Mouse (Mus musculus) midbrain, embryonic 11.5 days (tissue): ENCODE data around the gene Gnb1l. TPM values are rescaled to one million over a fixed set of nuclear protein-coding genes. Genes with fewer than 3 reads are reported as not detected.

Experiments used
- ATAC-seq: fragments of 200-750 bp; cut with Nextera tagmentation; 2 replicates; pipeline ENCODE4 v1.8.0; 2017; ENCODE audit warnings: moderate TSS enrichment, moderate library complexity; ENCODE audit not compliant: low FRiP score
- DNase-seq: peaks from one replicate; pipeline ENCODE4 v3.0.0; 2015; ENCODE audit warnings: low spot score; ENCODE audit errors: missing footprints
- H3K27ac ChIP-seq: fragments of 300-500 bp; sonication (generic); 2 replicates; pipeline ENCODE4 v1.5.1; 2014; ENCODE audit warnings: low read depth, low read length
- H3K27me3 ChIP-seq: fragments of 300-500 bp; sonication (generic); 2 replicates; pipeline ENCODE4 v1.6.1; 2014; ENCODE audit warnings: mild to moderate bottlenecking, low read length, moderate library complexity, mixed read lengths; ENCODE audit not compliant: control insufficient read depth, insufficient read depth
- H3K36me3 ChIP-seq: fragments of 300-500 bp; sonication (generic); 2 replicates; pipeline ENCODE4 v1.6.1; 2014; ENCODE audit warnings: mild to moderate bottlenecking, low read length, moderate library complexity, mixed read lengths; ENCODE audit not compliant: control insufficient read depth, insufficient read depth
- H3K4me1 ChIP-seq: fragments of 300-500 bp; sonication (generic); 2 replicates; pipeline ENCODE4 v1.6.1; 2014; ENCODE audit warnings: low read length; ENCODE audit not compliant: control insufficient read depth, insufficient read depth
- H3K4me2 ChIP-seq: fragments of 300-500 bp; sonication (generic); 2 replicates; pipeline ENCODE4 v1.6.1; 2014; ENCODE audit warnings: mild to moderate bottlenecking, moderate library complexity
- H3K4me3 ChIP-seq: fragments of 300-500 bp; sonication (generic); 2 replicates; pipeline ENCODE4 v1.5.1; 2014; ENCODE audit warnings: low read depth, low read length
- H3K9ac ChIP-seq: fragments of 300-500 bp; sonication (generic); 2 replicates; pipeline ENCODE4 v1.6.1; 2014; ENCODE audit warnings: low read length
- H3K9me3 ChIP-seq: fragments of 300-500 bp; sonication (generic); 2 replicates; pipeline ENCODE4 v1.6.1; 2016; ENCODE audit warnings: low read length; ENCODE audit not compliant: control insufficient read depth
- WGBS: fragments of 180-500 bp; shearing (Covaris S2); extraction: QIAGEN DNeasy Blood & Tissue Kit; methylation state at CpG from one replicate; pipeline ENCODE4 v1.1.7; 2014; 5-methylcytosine and 5-hydroxymethylcytosine counted together
- polyA plus RNA-seq: library from polyadenylated mRNA; unstranded; fragments of >200 nt; fragmentation: Nextera tagmentation; extraction: Ambion mirVana; gene quantifications from 2 replicates; pipeline ENCODE4 v1.2.1, GENCODE M21; 2014

Gene Gnb1l
- polyA plus RNA-seq, 1 experiment from 2014 or later, result 12.9 TPM

DNA sequence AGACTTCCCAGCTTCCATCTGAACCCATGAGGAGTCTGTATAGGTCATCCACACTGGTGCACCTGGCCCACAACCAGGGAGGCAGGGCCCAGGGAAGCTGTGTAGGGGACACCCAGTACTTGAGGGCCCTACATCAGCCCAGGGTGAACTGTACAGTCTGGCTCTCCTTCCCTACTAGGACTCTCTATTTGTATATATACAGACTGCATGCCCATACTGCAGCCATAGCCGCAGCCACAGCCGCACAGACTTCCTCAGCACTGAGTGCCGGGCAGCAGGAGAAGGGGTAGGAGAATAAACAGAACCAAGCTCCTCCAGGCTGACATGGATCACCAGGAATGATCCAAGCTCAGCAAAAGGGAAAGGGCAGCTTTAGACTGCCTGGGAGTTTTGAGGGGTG, 37.7 kb upstream of the Gnb1l start:
- H3K9me3 ChIP-seq, result no peaks in the 10 kb centered on the region
- no peak overlapping the region for H3K4me3 ChIP-seq
- H3K4me2 ChIP-seq, result no peak overlapping the region
- H3K36me3 ChIP-seq, result no peaks in the 10 kb centered on the region
- no peak overlapping the region for H3K27ac ChIP-seq
- WGBS, result 92% methylated on average over 3 of the region's 3 CpGs
- ATAC-seq, result no peak
- no peaks in the 10 kb centered on the region for H3K27me3 ChIP-seq
- no peak overlapping the region for H3K9ac ChIP-seq
- DNase-seq, result no peak
- peaks cover 17% of the 10 kb centered on the region for H3K4me1 ChIP-seq

DNA sequence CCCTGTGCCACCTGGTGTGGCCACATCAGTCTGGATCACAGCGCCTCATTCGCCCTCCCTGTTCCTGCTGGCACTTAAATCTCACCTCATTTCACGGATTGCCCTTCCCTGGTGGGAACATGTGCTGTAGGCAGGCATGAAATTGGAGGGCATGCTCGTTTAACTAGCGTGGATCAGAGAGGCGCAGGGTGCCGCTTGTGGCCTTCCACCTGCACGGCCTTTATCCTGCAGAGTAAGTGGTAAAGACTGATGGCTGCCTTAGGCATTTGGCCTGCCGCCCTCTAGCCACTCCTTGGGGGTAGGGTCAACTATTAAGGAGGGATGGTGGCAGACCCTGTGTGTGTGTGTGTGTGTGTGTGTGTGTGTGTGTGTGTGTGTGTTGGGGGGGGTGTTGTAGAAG, 36.5 kb upstream of the Gnb1l start:
- 53% methylated on average over 9 of the region's 9 CpGs for WGBS
- H3K9ac ChIP-seq, result no peak overlapping the region
- no peaks in the 10 kb centered on the region for H3K36me3 ChIP-seq
- H3K4me3 ChIP-seq, result no peak overlapping the region
- H3K4me2 ChIP-seq, result no peak overlapping the region
- ATAC-seq (no peak), DNase-seq (peak; percentile 81)
- no peaks in the 10 kb centered on the region for H3K27me3 ChIP-seq
- no peaks in the 10 kb centered on the region for H3K9me3 ChIP-seq
- H3K4me1 ChIP-seq, result peaks cover 17% of the 10 kb centered on the region
- no peak overlapping the region for H3K27ac ChIP-seq

DNA sequence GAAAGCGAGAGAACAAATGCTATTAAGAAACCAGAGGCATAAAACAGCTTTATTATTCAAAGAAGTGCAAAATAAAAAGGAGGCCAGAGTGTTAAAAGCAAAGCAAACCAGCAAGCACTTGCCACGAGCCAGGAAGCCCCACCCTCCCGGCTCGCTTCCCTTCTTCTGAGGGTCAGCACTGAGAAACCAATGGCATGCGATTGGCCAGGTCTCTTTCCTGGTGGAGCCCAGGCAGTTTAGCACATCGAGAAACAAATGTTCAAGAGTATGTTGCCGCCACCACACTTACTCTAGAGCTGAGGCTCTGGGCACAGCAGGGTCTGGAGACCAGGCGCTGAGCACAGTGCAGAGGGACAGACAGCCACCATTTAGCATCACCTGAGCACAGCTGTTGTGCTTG, 35.9 kb upstream of the Gnb1l start:
- H3K27ac ChIP-seq, result no peak overlapping the region
- WGBS, result 60% methylated on average over 8 of the region's 8 CpGs
- no peaks in the 10 kb centered on the region for H3K27me3 ChIP-seq
- no peak overlapping the region for H3K4me3 ChIP-seq
- H3K36me3 ChIP-seq, result no peaks in the 10 kb centered on the region
- ATAC-seq (no peak), DNase-seq (peak; percentile 41)
- peaks cover 17% of the 10 kb centered on the region for H3K4me1 ChIP-seq
- H3K4me2 ChIP-seq, result no peak overlapping the region
- no peaks in the 10 kb centered on the region for H3K9me3 ChIP-seq
- no peak overlapping the region for H3K9ac ChIP-seq

DNA sequence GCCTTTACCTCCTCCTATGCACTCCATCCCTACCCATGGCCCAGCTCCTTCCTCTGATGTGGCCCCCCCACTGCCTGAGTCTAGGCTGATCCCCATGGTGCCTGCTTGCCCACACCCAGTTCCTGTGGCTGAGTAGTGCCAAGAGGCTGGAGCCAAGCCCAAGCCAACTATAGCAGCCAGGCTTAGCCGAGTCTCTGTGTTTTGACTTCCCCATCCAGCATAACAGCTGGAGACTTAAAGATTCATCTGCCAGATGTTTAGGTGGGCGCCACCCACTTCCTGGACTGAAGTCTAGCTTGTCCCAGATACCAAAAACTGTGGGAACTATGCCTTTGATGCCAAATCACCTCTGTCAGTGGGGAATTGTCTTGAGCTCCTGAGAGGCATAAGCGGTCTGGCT, 34.2 kb upstream of the Gnb1l start:
- no peaks in the 10 kb centered on the region for H3K9me3 ChIP-seq
- no peak overlapping the region for H3K27ac ChIP-seq
- H3K9ac ChIP-seq, result no peak overlapping the region
- 72% methylated on average over 3 of the region's 3 CpGs for WGBS
- H3K27me3 ChIP-seq, result no peaks in the 10 kb centered on the region
- DNase-seq, result peak; percentile 54
- H3K36me3 ChIP-seq, result peaks cover 2% of the 10 kb centered on the region; the same call in 1 of the 2 replicates
- ATAC-seq, result no peak
- H3K4me3 ChIP-seq, result no peak overlapping the region
- H3K4me1 ChIP-seq, result peaks cover 11% of the 10 kb centered on the region
- no peak overlapping the region for H3K4me2 ChIP-seq

DNA sequence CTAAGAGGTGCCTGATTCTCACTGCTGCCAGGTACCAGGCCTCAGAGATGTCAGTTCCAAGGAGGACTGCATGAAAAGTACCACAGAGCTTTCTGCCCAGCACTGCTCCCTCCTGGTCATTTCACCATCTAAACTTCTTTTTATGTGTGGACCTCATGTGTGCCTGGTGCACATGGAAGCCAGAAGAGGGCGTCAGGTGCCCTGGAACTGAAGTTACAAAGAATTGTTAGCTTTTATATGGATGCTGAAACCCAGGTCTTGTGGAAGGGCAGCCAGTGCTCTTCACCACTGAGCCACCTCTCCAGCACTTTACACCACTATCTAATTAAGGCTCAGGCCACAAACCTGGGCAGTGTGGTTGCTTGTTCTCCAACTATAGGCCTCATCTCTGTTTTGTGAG, 27.7 kb upstream of the Gnb1l start:
- Histone ChIP-seq H3K4me3 (no peak overlapping the region), H3K4me1 (no peaks in the 10 kb centered on the region), H3K27ac (no peak overlapping the region), H3K36me3 (peaks cover 2% of the 10 kb centered on the region; the same call in 1 of the 2 replicates), H3K9ac (no peak overlapping the region), H3K27me3 (no peaks in the 10 kb centered on the region), H3K4me2 (no peak overlapping the region), H3K9me3 (no peaks in the 10 kb centered on the region)
- WGBS, result 35% methylated on average over 1 of the region's 1 CpGs
- no peak for ATAC-seq
- DNase-seq, result peak; percentile 61

DNA sequence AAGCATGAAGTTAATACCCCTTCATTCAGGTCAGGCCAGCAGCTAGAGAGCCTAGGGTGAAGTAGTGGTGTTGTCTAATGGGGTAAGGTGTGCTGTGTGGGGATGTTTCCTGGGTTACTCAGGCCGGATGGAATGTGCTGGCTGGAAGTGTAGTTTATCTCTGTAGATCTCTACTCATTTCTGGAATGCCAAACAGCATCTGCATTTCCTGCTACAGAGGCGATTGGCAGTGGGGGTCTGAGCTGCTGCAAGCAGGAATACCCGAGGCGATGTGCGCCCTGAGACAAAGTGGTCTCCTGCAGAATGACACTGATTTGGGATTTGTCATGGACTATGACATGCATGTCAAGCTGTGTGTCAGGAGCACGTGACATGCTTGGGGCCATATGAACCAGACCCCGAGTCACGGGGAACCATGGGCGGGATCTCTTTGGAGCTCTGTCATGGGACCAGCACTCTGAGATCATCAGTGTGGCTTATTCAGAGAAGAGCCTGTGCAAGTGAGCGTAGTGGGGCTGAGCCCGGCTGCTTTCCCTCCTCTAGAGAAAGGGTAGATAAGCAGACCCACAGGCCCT, 27.0 kb upstream of the Gnb1l start:
- H3K4me2 ChIP-seq, result no peak overlapping the region
- H3K4me1 ChIP-seq, result no peaks in the 10 kb centered on the region
- peaks cover 2% of the 10 kb centered on the region; the same call in 1 of the 2 replicates for H3K36me3 ChIP-seq
- 88% methylated on average over 11 of the region's 11 CpGs for WGBS
- H3K9me3 ChIP-seq, result no peaks in the 10 kb centered on the region
- H3K27me3 ChIP-seq, result no peaks in the 10 kb centered on the region
- DNase-seq (peak; percentile 44), ATAC-seq (no peak)
- H3K27ac ChIP-seq, result no peak overlapping the region
- H3K9ac ChIP-seq, result no peak overlapping the region
- no peak overlapping the region for H3K4me3 ChIP-seq

DNA sequence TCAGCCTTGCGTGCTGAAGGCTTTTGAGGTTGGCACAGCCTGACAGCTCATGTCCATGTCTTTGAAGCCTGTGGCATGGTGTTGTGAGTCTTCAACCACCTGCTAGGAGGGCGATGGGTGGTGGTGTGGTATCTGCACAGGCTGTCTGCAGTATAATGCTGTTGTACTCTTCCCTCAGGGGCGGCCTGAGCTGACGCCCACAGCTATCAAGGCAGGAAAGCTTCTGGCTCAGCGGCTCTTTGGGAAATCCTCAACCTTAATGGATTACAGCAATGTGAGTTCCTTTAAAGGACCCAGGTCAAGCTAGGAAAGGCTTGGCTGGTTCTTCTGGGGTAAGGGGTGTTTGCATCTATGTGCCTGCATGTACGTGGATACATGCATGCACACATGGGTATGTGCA, 26.5 kb upstream of the Gnb1l start:
- peaks cover 2% of the 10 kb centered on the region; the same call in 1 of the 2 replicates for H3K36me3 ChIP-seq
- DNase-seq (peak; percentile 70), ATAC-seq (no peak)
- no peaks in the 10 kb centered on the region for H3K27me3 ChIP-seq
- no peak overlapping the region for H3K27ac ChIP-seq
- no peak overlapping the region for H3K9ac ChIP-seq
- H3K4me3 ChIP-seq, result no peak overlapping the region
- 80% methylated on average over 6 of the region's 6 CpGs for WGBS
- no peaks in the 10 kb centered on the region for H3K4me1 ChIP-seq
- no peak overlapping the region for H3K4me2 ChIP-seq
- H3K9me3 ChIP-seq, result no peaks in the 10 kb centered on the region

DNA sequence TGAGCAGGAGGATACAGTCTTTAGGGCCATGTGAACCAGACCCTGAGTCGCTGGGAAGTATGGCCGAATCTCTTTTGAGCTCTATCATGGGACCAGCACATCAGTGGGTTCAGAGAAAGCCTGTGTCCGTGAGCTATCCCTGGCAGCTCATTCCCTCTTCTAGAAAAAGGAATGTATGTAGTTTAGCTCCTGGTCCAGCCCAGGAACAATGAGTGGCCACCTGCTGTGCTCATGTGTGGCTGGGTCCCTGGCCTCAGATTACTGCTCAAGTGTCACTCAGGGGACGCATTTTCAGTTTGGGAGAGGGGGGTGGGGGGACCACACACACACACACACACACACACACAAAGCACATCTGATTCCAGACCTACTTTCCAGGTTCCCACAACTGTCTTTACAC, 26.1 kb upstream of the Gnb1l start:
- no peak overlapping the region for H3K27ac ChIP-seq
- no peaks in the 10 kb centered on the region for H3K9me3 ChIP-seq

DNA sequence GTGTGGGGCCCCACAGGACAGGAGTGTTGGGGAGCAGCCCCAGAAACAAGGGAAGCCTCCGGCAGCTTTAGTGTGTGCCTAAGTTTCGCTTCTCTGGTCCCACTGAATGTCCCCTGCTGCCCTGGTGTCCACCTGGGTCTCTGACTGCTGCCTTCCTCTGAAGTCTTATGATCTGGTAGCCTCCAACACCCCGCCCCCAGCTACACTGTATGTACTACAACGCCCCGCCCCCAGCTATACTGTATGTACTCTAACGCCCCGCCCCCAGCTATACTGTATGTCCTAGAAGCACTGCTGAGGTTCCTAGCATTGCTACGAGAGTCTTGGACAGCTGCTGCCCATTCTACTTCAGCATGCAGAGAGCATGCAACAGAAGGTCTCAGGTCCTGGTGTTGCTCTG, 25.5 kb upstream of the Gnb1l start:
- Histone ChIP-seq H3K27me3 (no peaks in the 10 kb centered on the region), H3K4me1 (no peaks in the 10 kb centered on the region), H3K27ac (no peak overlapping the region), H3K4me2 (no peak overlapping the region), H3K9me3 (no peaks in the 10 kb centered on the region), H3K36me3 (peaks cover 2% of the 10 kb centered on the region; the same call in 1 of the 2 replicates), H3K9ac (no peak overlapping the region), H3K4me3 (no peak overlapping the region)
- DNase-seq (peak; percentile 31), ATAC-seq (no peak)
- WGBS, result 93% methylated on average over 8 of the region's 8 CpGs

More for the DNA sequence above, 26.1 kb upstream of the Gnb1l start:
- H3K4me1 ChIP-seq, result no peaks in the 10 kb centered on the region
- H3K9ac ChIP-seq, result no peak overlapping the region
- WGBS, result 69% methylated on average over 4 of the region's 4 CpGs
- no peaks in the 10 kb centered on the region for H3K27me3 ChIP-seq
- no peak overlapping the region for H3K4me2 ChIP-seq
- peak; percentile 51 for DNase-seq
- no peak for ATAC-seq
- H3K36me3 ChIP-seq, result peaks cover 2% of the 10 kb centered on the region; the same call in 1 of the 2 replicates
- no peak overlapping the region for H3K4me3 ChIP-seq
